ENCODE assay signal across 9 mouse cellular contexts in the genomic region with DNA sequence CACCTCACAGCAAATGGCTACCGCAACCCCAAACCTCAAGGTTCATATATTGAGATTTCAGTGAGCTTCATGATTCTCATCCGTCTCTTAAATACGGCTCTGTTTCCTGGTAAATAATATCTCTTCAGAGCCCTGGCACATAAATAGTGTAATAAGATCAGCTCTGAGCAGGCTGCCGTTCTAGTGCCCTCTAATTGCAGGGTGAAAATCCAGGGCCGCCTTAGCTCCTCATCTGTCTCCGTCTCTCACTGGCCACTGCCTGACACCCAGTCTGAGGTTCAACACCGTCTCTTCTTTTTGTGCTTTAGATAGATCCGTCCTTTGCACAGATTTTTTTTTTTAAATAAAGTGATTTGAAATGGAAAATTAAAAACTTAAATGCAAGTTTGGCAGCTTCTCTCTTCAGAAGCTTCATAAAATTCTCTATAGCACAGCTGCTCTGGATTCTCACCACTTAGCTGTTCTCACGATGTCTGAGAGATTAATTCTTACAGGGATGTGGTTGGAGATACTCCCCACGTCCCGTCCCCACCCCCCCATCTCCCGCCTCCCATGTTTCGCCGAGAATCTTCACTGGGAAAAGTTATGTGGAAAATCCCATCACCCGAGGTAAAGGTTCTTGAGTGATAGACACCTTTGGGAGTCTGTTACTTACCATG.
DNase-seq lines count a peak whose midpoint lies in the region; ATAC-seq and TF ChIP-seq lines count a peak whose summit lies in the region.
"Had no signal": no experiment of that assay in that cellular context is flagged by ENCODE, and none has a peak within 500 bp of the region (broad histone marks: within the 10 kb centered on the region; RNA-seq: fewer than 3 reads in every experiment).

No protein-coding gene starts in this region.

- TF ChIP-seq CTCF in lung, adult 2 months (IDR thresholded peaks at IDR 0.05; ENCODE audit: insufficient read depth, low read length), result no peak

- H3K4me3 ChIP-seq in heart, embryonic 14.5 days (ENCODE audit: control insufficient read depth in 1 of 2, insufficient read depth in 1 of 2, low read depth in 1 of 2, low read length in 2 of 2), result no peak overlapping the region
- H3K4me3 ChIP-seq in lung, embryonic 15.5 days, result no peak overlapping the region
- no peak overlapping the region for H3K4me3 ChIP-seq in lung, adult 2 months (replicated peaks; ENCODE audit: extremely low read depth, low read depth, low read length)
- no peak overlapping the region for H3K4me3 ChIP-seq in heart, embryonic 16.5 days (ENCODE audit: low read length)
- no peak overlapping the region for H3K4me3 ChIP-seq in stomach, embryonic 16.5 days (replicated peaks; ENCODE audit: low read length)
- H3K4me3 ChIP-seq in midbrain, embryonic 16.5 days (ENCODE audit: low read depth, low read length), result no peak overlapping the region

- no peak for ATAC-seq in heart, embryonic 14.5 days (ENCODE audit: insufficient number of reproducible peaks, insufficient read depth, low FRiP score, low read depth)
- no peak for ATAC-seq in lung, embryonic 15.5 days (ENCODE audit: borderline replicate concordance, extremely low read depth, low FRiP score, low TSS enrichment)
- no peak for ATAC-seq in heart, embryonic 16.5 days (replicated peaks; ENCODE audit: extremely low read depth, insufficient read depth, low FRiP score)
- no peak for ATAC-seq in stomach, embryonic 16.5 days (ENCODE audit: insufficient read depth, low FRiP score)
- no peak for ATAC-seq in midbrain, embryonic 16.5 days

- peak overlapping the region; percentile 8; the same call in 1 of the 2 replicates for H3K4me2 ChIP-seq in heart, embryonic 14.5 days (ENCODE audit: low read length)
- H3K4me2 ChIP-seq in lung, embryonic 15.5 days, result peak overlapping the region; percentile 33
- peak overlapping the region; percentile 7; the same call in 1 of the 2 replicates for H3K4me2 ChIP-seq in heart, embryonic 16.5 days (ENCODE audit: low read depth, low read length)
- peak overlapping the region; percentile 38 for H3K4me2 ChIP-seq in stomach, embryonic 16.5 days (ENCODE audit: low read depth, low read length)
- H3K4me2 ChIP-seq in midbrain, embryonic 16.5 days (ENCODE audit: low read length), result no peak overlapping the region

- intact Hi-C loops in heart, postnatal 14 days (cut with DNase I), result loop anchor here (2.0 kb wide), 1 partner anchor 114 kb away; no protein-coding TSS in a partner anchor

- H3K9me3 ChIP-seq in heart, embryonic 14.5 days (ENCODE audit: control insufficient read depth, low read length), result no peaks in the 10 kb centered on the region
- no peaks in the 10 kb centered on the region for H3K9me3 ChIP-seq in lung, embryonic 15.5 days
- no peaks in the 10 kb centered on the region for H3K9me3 ChIP-seq in heart, embryonic 16.5 days (replicated peaks; ENCODE audit: control insufficient read depth, low read length)
- no peaks in the 10 kb centered on the region for H3K9me3 ChIP-seq in stomach, embryonic 16.5 days (replicated peaks; ENCODE audit: control insufficient read depth, low read length)
- H3K9me3 ChIP-seq in midbrain, embryonic 16.5 days (replicated peaks; ENCODE audit: control insufficient read depth, low read length, poor library complexity, severe bottlenecking), result no peaks in the 10 kb centered on the region

- H3K4me1 ChIP-seq in heart, embryonic 14.5 days (ENCODE audit: control insufficient read depth in 2 of 2, insufficient read depth in 2 of 2, low read length in 2 of 2), result peaks cover 33 to 63% of the 10 kb centered on the region in 2 experiments
- H3K4me1 ChIP-seq in lung, embryonic 15.5 days, result peaks cover 70% of the 10 kb centered on the region
- peaks cover 11% of the 10 kb centered on the region for H3K4me1 ChIP-seq in lung, adult 2 months (ENCODE audit: control insufficient read depth, insufficient read depth, low read length)
- H3K4me1 ChIP-seq in heart, embryonic 16.5 days (ENCODE audit: control insufficient read depth, insufficient read depth, low read length), result peaks cover 46% of the 10 kb centered on the region
- peaks cover 42% of the 10 kb centered on the region for H3K4me1 ChIP-seq in stomach, embryonic 16.5 days (ENCODE audit: control insufficient read depth, insufficient read depth, low read length)
- H3K4me1 ChIP-seq in midbrain, embryonic 16.5 days (ENCODE audit: control insufficient read depth, insufficient read depth, low read length), result peaks cover 21% of the 10 kb centered on the region

- H3K9ac ChIP-seq in heart, embryonic 14.5 days (ENCODE audit: low read length), result peak overlapping the region; percentile 52; the same call in 1 of the 2 replicates
- H3K9ac ChIP-seq in lung, embryonic 15.5 days, result no peak overlapping the region
- no peak overlapping the region; the same call in 1 of the 2 replicates for H3K9ac ChIP-seq in heart, embryonic 16.5 days (ENCODE audit: low read length)
- no peak overlapping the region for H3K9ac ChIP-seq in stomach, embryonic 16.5 days (ENCODE audit: low read length)
- no peak overlapping the region for H3K9ac ChIP-seq in midbrain, embryonic 16.5 days (ENCODE audit: low read depth, low read length)

- TF ChIP-seq POLR2A in lung, adult 2 months (IDR thresholded peaks at IDR 0.05; ENCODE audit: borderline replicate concordance, extremely low read depth, low read depth, low read length), result no peak

- DNase-seq in heart, postnatal 14 days, result no peak
- DNase-seq in lung, adult 2 months, result no peak
- DNase-seq: cerebellum, postnatal 25 days; retina, postnatal 1 day had no signal

- H3K27me3 ChIP-seq in heart, embryonic 14.5 days (ENCODE audit: control insufficient read depth, insufficient read depth, low read length), result no peaks in the 10 kb centered on the region
- no peaks in the 10 kb centered on the region for H3K27me3 ChIP-seq in lung, embryonic 15.5 days
- H3K27me3 ChIP-seq in heart, embryonic 16.5 days (ENCODE audit: control insufficient read depth, insufficient read depth, low read length), result no peaks in the 10 kb centered on the region
- H3K27me3 ChIP-seq in stomach, embryonic 16.5 days (ENCODE audit: control insufficient read depth, insufficient read depth, low read length), result no peaks in the 10 kb centered on the region
- H3K27me3 ChIP-seq in midbrain, embryonic 16.5 days (ENCODE audit: control insufficient read depth, insufficient read depth, low read depth, low read length), result no peaks in the 10 kb centered on the region

- peak overlapping the region; percentile 64 to 71 for H3K27ac ChIP-seq in heart, embryonic 14.5 days (replicated peaks in 1 of 2; ENCODE audit: control insufficient read depth in 1 of 2, insufficient read depth in 1 of 2, low read depth in 2 of 2, low read length in 2 of 2)
- peak overlapping the region; percentile 88 for H3K27ac ChIP-seq in lung, embryonic 15.5 days
- H3K27ac ChIP-seq in heart, embryonic 16.5 days (ENCODE audit: low read length), result peak overlapping the region; percentile 80
- peak overlapping the region; percentile 86 for H3K27ac ChIP-seq in stomach, embryonic 16.5 days (ENCODE audit: low read length)
- no peak overlapping the region for H3K27ac ChIP-seq in midbrain, embryonic 16.5 days (ENCODE audit: low read length)

- 51% methylated on average over 15 of the region's 15 CpGs for WGBS in heart, embryonic 14.5 days
- 36% methylated on average over 15 of the region's 15 CpGs for WGBS in lung, embryonic 15.5 days
- WGBS in lung, adult 2 months, result 39% methylated on average over 15 of the region's 15 CpGs
- WGBS in heart, embryonic 16.5 days, result 45% methylated on average over 15 of the region's 15 CpGs
- WGBS in stomach, embryonic 16.5 days, result 41% methylated on average over 15 of the region's 15 CpGs
- 74% methylated on average over 15 of the region's 15 CpGs for WGBS in midbrain, embryonic 16.5 days

- peaks cover 3% of the 10 kb centered on the region; the same call in 1 of the 2 replicates for H3K36me3 ChIP-seq in heart, embryonic 14.5 days (ENCODE audit: control insufficient read depth, insufficient read depth, low read length)
- no peaks in the 10 kb centered on the region for H3K36me3 ChIP-seq in lung, embryonic 15.5 days
- no peaks in the 10 kb centered on the region for H3K36me3 ChIP-seq in heart, embryonic 16.5 days (ENCODE audit: control insufficient read depth, insufficient read depth)
- no peaks in the 10 kb centered on the region for H3K36me3 ChIP-seq in stomach, embryonic 16.5 days (ENCODE audit: control insufficient read depth, insufficient read depth, low read length)
- no peaks in the 10 kb centered on the region for H3K36me3 ChIP-seq in midbrain, embryonic 16.5 days (ENCODE audit: control insufficient read depth, insufficient read depth, low read length)
